Mouse (Mus musculus) heart, embryonic 11.5 days (tissue): ENCODE measurements around the gene Gstp2. TPM values are rescaled to one million over a fixed set of nuclear protein-coding genes. Genes with fewer than 3 reads are reported as not detected.

Experiments
- polyA plus RNA-seq: library from polyadenylated mRNA; unstranded; fragments of >200 nt; fragmentation: Nextera tagmentation; extraction: Ambion mirVana; gene quantifications from 2 replicates; pipeline ENCODE4 v1.2.1, GENCODE M21; 2014

Gstp2 gene
- polyA plus RNA-seq, 1 experiment from 2014 or later, result 3.4 TPM

Other genes with a start within 250 kb of the Gstp2 start
- 26.6 and 27.9 TPM in 2 replicates for gene Chka, start 194.2 kb downstream of the Gstp2 start, polyA plus RNA-seq
- 16.2 and 18.7 TPM in 2 replicates for gene Tcirg1, start 138.9 kb downstream of the Gstp2 start, polyA plus RNA-seq
- gene Ndufs8, start 133.2 kb downstream of the Gstp2 start, polyA plus RNA-seq, result 364 and 376 TPM in 2 replicates
- 2.3 and 2.4 TPM in 2 replicates for gene Aldh3b1, start 116.2 kb downstream of the Gstp2 start, polyA plus RNA-seq
- gene Unc93b1, start 110.8 kb downstream of the Gstp2 start, polyA plus RNA-seq, result 4.5 and 6.2 TPM in 2 replicates
- gene Aldh3b3, start 87.4 kb downstream of the Gstp2 start, polyA plus RNA-seq, result not detected in 2 replicates
- 0.16 TPM in 1 of 2 replicates, not detected in the other for gene Aldh3b2, start 73.7 kb downstream of the Gstp2 start, polyA plus RNA-seq
- 8.0 and 11.3 TPM in 2 replicates for gene Acy3, start 59.5 kb downstream of the Gstp2 start, polyA plus RNA-seq
- 0.11 TPM in 1 of 2 replicates, not detected in the other for gene Tbx10, start 53.3 kb downstream of the Gstp2 start, polyA plus RNA-seq
- 48.0 and 48.8 TPM in 2 replicates for gene Nudt8, start 45.4 kb downstream of the Gstp2 start, polyA plus RNA-seq
- gene Gm49405, start 45.4 kb downstream of the Gstp2 start, polyA plus RNA-seq, result 2.3 and 2.5 TPM in 2 replicates
- 64.5 and 65.9 TPM in 2 replicates for gene Doc2g, start 42.7 kb downstream of the Gstp2 start, polyA plus RNA-seq
- gene Ndufv1, start 33.2 kb downstream of the Gstp2 start, polyA plus RNA-seq, result 369 and 417 TPM in 2 replicates
- 359 and 387 TPM in 2 replicates for gene Gstp1, start 8.0 kb downstream of the Gstp2 start, polyA plus RNA-seq
- 0.49 TPM in 1 of 2 replicates, not detected in the other for gene Gstp3, start 13.5 kb upstream of the Gstp2 start, polyA plus RNA-seq
- not detected in 2 replicates for gene Cabp2, start 35.6 kb upstream of the Gstp2 start, polyA plus RNA-seq
- 63.4 and 64.0 TPM in 2 replicates for gene Cdk2ap2, start 51.2 kb upstream of the Gstp2 start, polyA plus RNA-seq
- gene Pitpnm1, start 54.0 kb upstream of the Gstp2 start, polyA plus RNA-seq, result 15.5 and 17.3 TPM in 2 replicates
- gene Aip, start 79.8 kb upstream of the Gstp2 start, polyA plus RNA-seq, result 91.4 and 93.4 TPM in 2 replicates
- gene Gpr152, start 93.8 kb upstream of the Gstp2 start, polyA plus RNA-seq, result not detected in 2 replicates
- not detected in 2 replicates for gene Cabp4, start 98.0 kb upstream of the Gstp2 start, polyA plus RNA-seq
- gene Coro1b, start 102.6 kb upstream of the Gstp2 start, polyA plus RNA-seq, result 109 and 113 TPM in 2 replicates
- 1.3 and 1.7 TPM in 2 replicates for gene Ptprcap, start 107.6 kb upstream of the Gstp2 start, polyA plus RNA-seq
- 34.3 and 38.1 TPM in 2 replicates for gene Rps6kb2, start 117.3 kb upstream of the Gstp2 start, polyA plus RNA-seq
- 2.1 and 2.8 TPM in 2 replicates for gene Carns1, start 129.5 kb upstream of the Gstp2 start, polyA plus RNA-seq
- 1.0 and 1.3 TPM in 2 replicates for gene Tbc1d10c, start 145.3 kb upstream of the Gstp2 start, polyA plus RNA-seq
- gene Ppp1ca, start 146.0 kb upstream of the Gstp2 start, polyA plus RNA-seq, result 749 and 760 TPM in 2 replicates
- 20.6 and 24.1 TPM in 2 replicates for gene Rad9a, start 155.6 kb upstream of the Gstp2 start, polyA plus RNA-seq
- gene Clcf1, start 168.2 kb upstream of the Gstp2 start, polyA plus RNA-seq, result 1.2 and 2.5 TPM in 2 replicates
- gene AC109138.7, start 168.3 kb upstream of the Gstp2 start, polyA plus RNA-seq, result not detected in 2 replicates
- gene Pold4, start 185.9 kb upstream of the Gstp2 start, polyA plus RNA-seq, result 17.4 and 19.5 TPM in 2 replicates
- gene Ssh3, start 223.2 kb upstream of the Gstp2 start, polyA plus RNA-seq, result 3.1 and 3.6 TPM in 2 replicates
- 2.1 and 2.2 TPM in 2 replicates for gene Ankrd13d, start 237.1 kb upstream of the Gstp2 start, polyA plus RNA-seq